In genomic region chr13:89394717-89395344, GRCm38 (mm10) we compare ENCODE assay signal across 15 mouse cellular contexts.
A peak's percentile ranks its signal among the peaks of the same experiment; 100 is the strongest.
DNase-seq lines count a peak whose midpoint lies in the region; ATAC-seq and TF ChIP-seq lines count a peak whose summit lies in the region.
"Had no signal": no experiment of that assay in that cellular context is flagged by ENCODE, and none has a peak within 500 bp of the region (broad histone marks: within the 10 kb centered on the region; RNA-seq: fewer than 3 reads in every experiment).

No protein-coding gene starts in this region.

- ATAC-seq in embryonic facial prominence, embryonic 13.5 days (ENCODE audit: insufficient number of reproducible peaks, insufficient read depth, low FRiP score, low TSS enrichment, low read depth) = no peak
- ATAC-seq: liver, postnatal 0 days had no signal

- no peak for DNase-seq in embryonic facial prominence, embryonic 10.5 days (ENCODE audit: low spot score)
- peak; percentile 10 to 23 for DNase-seq in layer of hippocampus, postnatal 10 days (ENCODE audit: low spot score in 2 of 2)
- no peak for DNase-seq in layer of hippocampus, adult 9-10 months (ENCODE audit: low spot score)
- peak; percentile 77 for DNase-seq in brain, embryonic 14.5 days (ENCODE audit: low read depth)
- peak; percentile 32 for DNase-seq in kidney, postnatal 10 days
- DNase-seq in left cerebral cortex, postnatal 36 days (ENCODE audit: low spot score in 2 of 2) = no peak
- no peak for DNase-seq in heart, adult 18-20 months
- DNase-seq: cerebellum, adult 18-20 months; gastrocnemius, postnatal 10 days; heart, postnatal 36 days; liver, postnatal 0 days; right cerebral cortex, adult 18-20 months had no signal

- no peak overlapping the region for H3K9ac ChIP-seq in embryonic facial prominence, embryonic 13.5 days
- H3K9ac ChIP-seq: liver, postnatal 0 days had no signal

- 60% methylated on average over 5 of the region's 5 CpGs for WGBS in embryonic facial prominence, embryonic 13.5 days
- 79% methylated on average over 5 of the region's 5 CpGs for WGBS in embryonic facial prominence, embryonic 10.5 days

- intact Hi-C loops in left cerebral cortex, postnatal 36 days (cut with DNase I) = no loop called here

- H3K4me2 ChIP-seq in embryonic facial prominence, embryonic 13.5 days = no peak overlapping the region

- H3K4me1 ChIP-seq in embryonic facial prominence, embryonic 13.5 days = no peaks in the 10 kb centered on the region
- H3K4me1 ChIP-seq in embryonic facial prominence, embryonic 10.5 days = no peaks in the 10 kb centered on the region
- H3K4me1 ChIP-seq: heart, embryonic 10.5 days had no signal

- no peaks in the 10 kb centered on the region for H3K36me3 ChIP-seq in embryonic facial prominence, embryonic 13.5 days
- no peaks in the 10 kb centered on the region for H3K36me3 ChIP-seq in embryonic facial prominence, embryonic 10.5 days (replicated peaks)
- H3K36me3 ChIP-seq: heart, embryonic 10.5 days had no signal

- H3K4me3 ChIP-seq in embryonic facial prominence, embryonic 13.5 days = no peak overlapping the region
- H3K4me3 ChIP-seq in embryonic facial prominence, embryonic 10.5 days = no peak overlapping the region
- H3K4me3 ChIP-seq: erythroblast, embryonic 14.5 days; heart, embryonic 10.5 days had no signal

- no peaks in the 10 kb centered on the region for H3K27me3 ChIP-seq in embryonic facial prominence, embryonic 13.5 days
- no peaks in the 10 kb centered on the region for H3K27me3 ChIP-seq in embryonic facial prominence, embryonic 10.5 days (replicated peaks; ENCODE audit: low read depth, poor library complexity, severe bottlenecking)

- H3K9me3 ChIP-seq in embryonic facial prominence, embryonic 13.5 days = no peaks in the 10 kb centered on the region
- H3K9me3 ChIP-seq in embryonic facial prominence, embryonic 10.5 days = no peaks in the 10 kb centered on the region
- H3K9me3 ChIP-seq: heart, embryonic 10.5 days had no signal

- no peak for TF ChIP-seq CTCF in brain, embryonic 14.5 days (IDR thresholded peaks at IDR 0.05; ENCODE audit: borderline replicate concordance, extremely low read depth, insufficient read depth, insufficient read length)

- TF ChIP-seq POLR2A in brain, embryonic 14.5 days (IDR thresholded peaks at IDR 0.05; ENCODE audit: borderline replicate concordance, extremely low read depth, insufficient read depth, insufficient read length, poor library complexity, severe bottlenecking) = no peak

- H3K27ac ChIP-seq in embryonic facial prominence, embryonic 13.5 days = 0 out of 2 replicates have a peak overlapping the region, but pooled peaks have one; percentile 28
- H3K27ac ChIP-seq in embryonic facial prominence, embryonic 10.5 days (replicated peaks) = no peak overlapping the region
- H3K27ac ChIP-seq: heart, embryonic 10.5 days had no signal

Comparison
In these comparisons a context has a peak if more than half of its experiments do, and no peak if none do; other contexts are left out.
1. DNase-seq: peak in layer of hippocampus, postnatal 10 days (2 of 2), brain, embryonic 14.5 days (single experiment) and kidney, postnatal 10 days (single experiment); none in embryonic facial prominence, embryonic 10.5 days (single experiment), layer of hippocampus, adult 9-10 months (single experiment), left cerebral cortex, postnatal 36 days (0 of 2) and heart, adult 18-20 months (0 of 2).